Mouse (Mus musculus): ENCODE measurements around the gene Ndufs8.
"Not testable (repeated sequence)": the region's sequence is repeated elsewhere in the genome, so short reads cannot be mapped to it uniquely, and the experiment has no call there.

The Ndufs8 gene

GRCm38 (mm10) chr19:3912337-3913204, at the start of gene Ndufs8:
Gene Ndufs8 (minus strand): TSS chr19:3912774.
- DNase-seq (ENCODE audit: low read depth): peak; percentile 100

GRCm38 (mm10) chr19:3961805-3962204, 49.2 kb upstream of the Ndufs8 start:
- not testable (repeated sequence) for DNase-seq (ENCODE audit: low read depth)

GRCm38 (mm10) chr19:3960211-3960610, 47.6 kb upstream of the Ndufs8 start:
- no peak for DNase-seq (ENCODE audit: low read depth)

GRCm38 (mm10) chr19:3959030-3959429, 46.5 kb upstream of the Ndufs8 start:
- no peak for DNase-seq (ENCODE audit: low read depth)

- DNase-seq (ENCODE audit: low read depth): no peak
These were observed 45.9 kb upstream of the Ndufs8 start, which contains the start of gene Aldh3b3 for GRCm38 (mm10) chr19:3958470-3958869. Gene Aldh3b3 (plus strand): TSS chr19:3958645.

GRCm38 (mm10) chr19:3957296-3958036, 44.9 kb upstream of the Ndufs8 start:
- not testable (repeated sequence) for DNase-seq (ENCODE audit: low read depth)

- no peak for DNase-seq (ENCODE audit: low read depth)
These were observed 43.2 kb upstream of the Ndufs8 start for GRCm38 (mm10) chr19:3955804-3956203.

- no peak for DNase-seq (ENCODE audit: low read depth)
These were observed 42.5 kb upstream of the Ndufs8 start for GRCm38 (mm10) chr19:3955033-3955432.

GRCm38 (mm10) chr19:3952099-3952498, 39.5 kb upstream of the Ndufs8 start:
- no peak for DNase-seq (ENCODE audit: low read depth)

- DNase-seq (ENCODE audit: low read depth): no peak
These were observed 38.9 kb upstream of the Ndufs8 start for GRCm38 (mm10) chr19:3951461-3951860.

- DNase-seq (ENCODE audit: low read depth): no peak
These were observed 37.8 kb upstream of the Ndufs8 start for GRCm38 (mm10) chr19:3950331-3950730.

GRCm38 (mm10) chr19:3948546-3948945, 36.0 kb upstream of the Ndufs8 start:
- no peak for DNase-seq (ENCODE audit: low read depth)

GRCm38 (mm10) chr19:3947813-3948212, 35.2 kb upstream of the Ndufs8 start:
- no peak for DNase-seq (ENCODE audit: low read depth)

GRCm38 (mm10) chr19:3946715-3947114, 34.1 kb upstream of the Ndufs8 start:
- DNase-seq (ENCODE audit: low read depth): peak; percentile 63

- DNase-seq (ENCODE audit: low read depth): peak; percentile 55
These were observed 33.4 kb upstream of the Ndufs8 start for GRCm38 (mm10) chr19:3945872-3946564.

GRCm38 (mm10) chr19:3942986-3943735, 30.6 kb upstream of the Ndufs8 start:
- no peak for DNase-seq (ENCODE audit: low read depth)

- no peak for DNase-seq (ENCODE audit: low read depth)
These were observed 29.7 kb upstream of the Ndufs8 start for GRCm38 (mm10) chr19:3942315-3942714.

GRCm38 (mm10) chr19:3935896-3936850, 23.6 kb upstream of the Ndufs8 start:
- DNase-seq (ENCODE audit: low read depth): no peak

GRCm38 (mm10) chr19:3935032-3935895, 22.7 kb upstream of the Ndufs8 start, which contains the start of gene Unc93b1:
Gene Unc93b1 (plus strand): TSS chr19:3935186.
- DNase-seq (ENCODE audit: low read depth): peak; percentile 34

Measured in 416B (cell line).